Mouse (Mus musculus): ENCODE measurements around the gene Wdfy3.

The Wdfy3 gene

DNA sequence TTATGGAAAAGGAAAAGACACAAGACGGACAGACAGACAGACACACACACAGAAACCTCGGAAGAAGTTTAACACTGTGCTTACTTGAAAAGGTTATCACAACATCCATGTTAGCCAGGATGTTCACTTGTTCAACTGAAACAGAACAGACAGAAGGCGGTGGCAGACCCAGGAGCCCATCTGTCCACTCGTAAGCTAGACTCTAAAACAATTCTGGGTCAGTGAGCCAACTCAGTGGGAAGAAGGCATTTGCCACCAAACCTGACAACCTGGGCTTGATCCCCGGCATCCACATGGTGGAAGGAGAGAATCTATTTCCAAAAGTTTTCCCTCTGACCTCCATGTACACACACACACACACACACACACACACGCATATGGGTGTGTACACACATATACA lies 237.7 kb downstream of the Wdfy3 start:
- DNase-seq (ENCODE audit: low spot score in 2 of 2), result no peak

DNA sequence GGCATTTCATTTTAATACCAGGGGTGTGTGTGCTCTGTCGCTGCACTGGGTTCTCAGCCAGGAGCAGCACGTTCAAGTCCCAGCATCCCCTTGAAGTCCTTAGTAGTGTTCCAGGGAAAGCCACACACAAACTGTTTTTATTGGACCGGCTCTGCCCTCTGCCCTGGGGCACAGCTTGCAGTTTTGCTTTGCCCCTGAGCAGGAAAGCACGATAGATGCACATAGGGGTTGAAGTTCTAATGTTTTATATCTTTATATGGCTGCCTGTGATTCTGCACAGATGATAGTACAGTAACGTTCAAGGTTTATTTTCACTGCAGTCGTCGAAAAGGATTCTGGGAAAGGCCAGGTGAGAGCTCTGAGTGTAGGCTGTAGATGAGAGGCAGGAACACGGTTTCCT lies 239.5 kb downstream of the Wdfy3 start:
- no peak for DNase-seq (ENCODE audit: low spot score in 2 of 2)

DNA sequence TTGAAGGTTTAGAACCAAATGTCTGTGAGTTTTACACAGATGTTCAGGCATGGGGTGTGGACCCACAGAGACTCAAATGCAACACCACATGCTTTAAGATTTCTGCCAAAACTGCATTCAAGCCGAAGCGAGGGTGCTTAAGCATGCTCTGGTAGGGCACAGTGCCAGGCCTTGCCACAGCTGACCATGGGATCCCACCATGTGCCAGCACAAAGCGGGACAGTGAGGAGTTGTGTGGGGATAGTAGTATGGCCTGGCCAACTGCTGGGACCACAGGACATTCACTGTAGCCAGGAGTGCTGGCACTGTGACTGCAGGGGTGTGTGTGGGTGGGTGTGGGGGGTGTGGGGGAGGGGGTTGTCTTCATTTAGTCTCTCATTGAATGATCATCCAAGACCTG lies 240.8 kb downstream of the Wdfy3 start:
- DNase-seq (ENCODE audit: low spot score in 2 of 2), result no peak

DNA sequence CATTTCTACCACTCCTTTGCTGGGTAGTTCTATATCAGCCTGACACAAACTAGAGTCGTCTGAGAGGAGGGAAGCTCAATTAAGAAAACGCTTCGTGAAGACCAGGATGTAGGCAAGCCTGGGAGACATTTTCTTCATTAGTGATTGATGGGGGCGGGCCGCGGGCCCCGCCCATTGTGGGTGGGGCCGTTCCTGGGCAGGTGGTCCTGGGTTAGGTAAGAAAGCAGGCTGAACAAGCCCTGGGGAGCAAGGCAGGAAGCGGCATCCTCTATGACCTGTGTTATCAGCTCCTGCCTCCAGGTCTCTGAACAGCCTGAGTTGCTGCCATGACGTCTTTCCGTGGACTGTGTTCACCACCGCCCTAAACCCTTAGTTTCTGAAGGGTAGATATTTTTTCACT lies 242.2 kb downstream of the Wdfy3 start:
- no peak for DNase-seq (ENCODE audit: low spot score in 2 of 2)

DNA sequence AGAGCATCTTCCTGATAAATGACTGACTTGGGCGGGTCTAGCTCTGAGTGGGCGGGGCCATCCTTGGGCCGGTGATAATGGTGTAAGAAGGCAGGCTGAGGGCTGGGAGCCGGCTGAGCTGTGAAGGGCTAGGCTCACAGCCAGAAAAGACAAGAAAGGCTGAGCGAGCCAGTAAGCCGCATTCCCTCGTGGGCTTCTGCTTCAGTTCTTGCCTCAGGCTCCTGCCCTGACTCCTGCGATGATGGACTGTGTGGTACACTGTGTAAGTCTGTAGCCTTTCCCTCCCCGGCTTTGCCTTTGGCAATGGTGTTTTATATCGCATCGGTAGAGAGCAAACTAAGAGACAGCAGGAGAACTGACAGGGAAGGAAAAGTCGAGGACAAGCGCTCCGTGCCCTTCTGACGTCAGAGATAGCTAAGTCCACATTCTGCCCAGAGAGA lies 243.2 kb downstream of the Wdfy3 start:
- DNase-seq (ENCODE audit: low spot score in 2 of 2), result peak in 1 of 2 experiments; percentile 47

DNA sequence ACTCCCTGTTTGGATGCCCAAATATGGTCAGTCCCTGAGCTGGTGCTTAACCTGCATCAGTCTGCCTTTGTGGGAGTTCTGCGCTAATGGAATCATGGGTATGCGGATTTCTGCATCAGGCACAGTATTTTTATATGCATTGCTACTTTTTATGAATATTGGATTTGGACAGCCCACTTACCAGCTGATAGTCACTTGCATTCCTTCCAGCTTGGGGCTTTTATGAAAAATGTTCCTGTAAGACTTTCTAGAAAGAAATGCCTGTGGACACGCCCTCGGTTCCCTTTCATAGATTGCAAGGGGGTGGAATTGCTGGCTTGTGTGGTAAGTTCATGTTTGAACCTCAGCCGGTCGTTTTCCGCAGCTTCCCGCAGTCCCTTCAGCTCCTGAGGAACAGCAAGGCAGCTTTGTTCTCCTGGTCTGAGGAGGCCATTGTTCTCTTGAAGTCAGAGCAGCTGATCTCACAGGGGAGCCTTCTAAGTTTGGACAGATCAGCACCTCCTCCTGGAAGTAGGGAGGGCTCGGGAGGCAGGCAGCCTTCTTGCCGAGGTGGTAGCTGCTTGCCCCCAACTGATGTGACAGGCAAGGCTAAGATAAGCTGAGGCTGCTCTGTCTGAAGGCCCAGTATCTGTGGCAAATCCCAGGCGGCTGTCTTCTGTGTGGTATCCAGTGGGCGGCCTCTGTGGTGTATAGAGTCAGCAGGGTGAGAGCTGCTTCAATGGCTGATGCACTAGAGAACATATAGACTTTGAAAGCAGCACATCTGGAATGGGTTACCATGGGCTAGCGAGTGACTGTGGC lies 244.4 kb downstream of the Wdfy3 start:
- DNase-seq (ENCODE audit: low spot score in 2 of 2), result no peak

DNA sequence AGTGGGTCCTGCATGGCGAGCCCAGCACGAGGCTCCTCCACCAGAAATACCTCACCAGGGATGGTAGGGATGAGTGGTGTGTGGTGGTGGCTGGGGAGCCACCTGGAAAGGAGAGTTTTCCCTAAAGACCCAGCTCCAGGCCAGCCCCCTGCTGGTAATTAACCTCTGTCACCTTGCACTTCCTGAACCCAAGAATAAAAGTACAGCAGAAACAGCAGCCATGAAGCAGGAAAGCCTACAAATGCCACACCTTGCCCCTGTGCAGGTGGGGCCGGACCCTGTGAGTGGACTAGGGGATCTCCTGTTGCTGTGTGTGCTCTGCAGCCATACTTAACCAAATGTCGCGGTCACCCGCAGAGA lies 247.4 kb downstream of the Wdfy3 start:
- no peak for DNase-seq (ENCODE audit: low spot score in 2 of 2)

DNA sequence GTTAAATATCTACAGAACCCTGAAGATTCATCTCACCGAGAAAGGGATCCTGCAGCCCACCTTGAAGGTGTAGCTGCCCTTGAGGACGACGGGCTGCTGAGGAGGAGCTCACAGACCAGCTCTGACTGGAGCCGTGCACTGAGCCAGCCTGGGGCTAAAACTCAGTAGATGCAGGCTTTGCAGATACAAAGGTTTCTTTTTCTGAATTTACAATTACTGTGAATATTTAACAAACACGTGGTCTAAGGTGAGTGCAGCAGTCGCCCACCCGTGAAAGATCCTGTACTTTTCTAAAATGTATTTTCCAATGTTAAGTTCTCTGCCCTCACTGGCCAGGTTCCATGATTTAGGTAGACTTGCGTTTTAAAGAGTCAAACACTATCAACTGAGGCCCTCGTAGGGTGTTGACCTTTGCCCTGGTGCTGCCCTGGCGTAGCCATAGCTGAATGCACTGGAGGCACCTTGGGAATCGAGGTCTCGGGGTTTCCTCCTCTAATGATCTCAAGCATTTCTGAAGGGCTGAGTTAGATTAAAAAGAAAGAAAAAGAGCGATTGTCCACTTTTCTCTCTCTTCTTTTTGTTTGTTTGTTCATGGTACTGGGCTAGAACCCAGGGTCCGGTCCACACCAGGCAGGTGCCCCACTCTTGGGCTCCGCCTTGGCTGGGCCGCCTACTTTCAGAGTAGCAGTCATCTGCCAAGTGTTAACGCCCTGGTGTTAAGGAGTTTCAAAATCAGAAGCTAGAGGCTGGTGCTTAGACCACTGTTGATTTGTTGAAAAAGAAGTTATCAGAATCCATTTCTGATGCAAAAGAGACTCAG lies 248.0 kb downstream of the Wdfy3 start:
- DNase-seq (ENCODE audit: low spot score in 2 of 2), result no peak

DNA sequence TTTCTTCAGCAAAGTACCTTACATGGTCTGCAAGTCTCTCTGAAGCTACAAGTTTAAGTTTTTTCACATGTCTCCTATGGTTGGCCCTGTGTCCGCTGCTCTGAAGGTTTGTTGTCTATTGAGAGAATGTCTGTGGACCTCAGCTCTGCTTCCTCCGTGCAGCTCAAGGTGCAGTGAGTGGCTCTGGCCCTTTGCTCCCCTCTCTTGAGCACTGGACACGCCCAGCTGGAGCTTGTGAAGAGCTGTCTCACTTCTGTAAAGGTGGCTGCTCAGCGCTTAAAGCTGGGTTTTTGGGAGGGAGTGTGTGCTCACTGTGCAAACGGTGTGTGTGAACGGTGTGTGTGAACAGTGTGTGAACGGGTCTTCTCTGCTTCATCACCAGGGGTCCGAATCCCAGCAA lies 248.7 kb downstream of the Wdfy3 start:
- DNase-seq (ENCODE audit: low spot score in 2 of 2), result no peak

DNA sequence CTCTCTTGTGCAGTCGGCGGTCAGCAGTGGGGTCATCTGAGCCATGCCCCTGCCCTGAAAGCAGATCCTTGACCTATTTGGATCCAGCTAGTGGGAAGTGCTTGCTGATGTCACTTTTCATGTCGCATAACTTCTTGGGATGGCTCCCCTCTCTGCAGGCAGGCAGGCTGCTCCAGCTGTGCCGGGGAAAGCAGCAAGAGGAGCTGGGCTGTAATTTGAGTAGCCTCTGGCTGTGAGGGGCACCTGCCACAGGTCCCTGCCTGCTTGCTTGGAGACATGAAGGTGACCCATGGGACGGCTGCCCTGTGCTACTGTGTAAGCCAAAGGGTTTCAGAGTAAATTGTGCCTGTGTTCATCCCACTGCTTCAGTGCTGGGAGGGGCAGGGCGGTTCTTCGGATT lies 249.9 kb downstream of the Wdfy3 start:
- no peak for DNase-seq (ENCODE audit: low spot score in 2 of 2)

DNA sequence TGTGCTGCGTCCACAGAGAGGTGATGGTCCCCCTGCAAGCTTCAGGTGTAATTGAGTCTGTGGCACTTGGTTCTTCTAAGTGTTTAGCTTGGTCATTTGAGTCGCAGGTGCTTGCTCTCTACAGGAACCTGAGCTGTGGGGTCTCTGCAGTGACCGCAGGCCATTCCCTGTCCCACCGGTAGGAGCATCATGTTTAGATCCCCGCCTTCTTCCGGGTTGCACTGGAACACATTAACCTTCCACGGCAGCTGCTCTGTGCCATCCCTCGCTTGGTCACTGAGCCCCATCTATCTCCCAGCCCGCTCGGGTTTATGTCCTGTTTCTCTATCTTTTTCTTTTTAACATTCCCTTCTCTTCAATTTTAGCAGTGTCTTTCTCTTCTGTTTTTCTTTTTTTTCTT lies 250.5 kb downstream of the Wdfy3 start:
- DNase-seq (ENCODE audit: low spot score in 2 of 2), result no peak

DNA sequence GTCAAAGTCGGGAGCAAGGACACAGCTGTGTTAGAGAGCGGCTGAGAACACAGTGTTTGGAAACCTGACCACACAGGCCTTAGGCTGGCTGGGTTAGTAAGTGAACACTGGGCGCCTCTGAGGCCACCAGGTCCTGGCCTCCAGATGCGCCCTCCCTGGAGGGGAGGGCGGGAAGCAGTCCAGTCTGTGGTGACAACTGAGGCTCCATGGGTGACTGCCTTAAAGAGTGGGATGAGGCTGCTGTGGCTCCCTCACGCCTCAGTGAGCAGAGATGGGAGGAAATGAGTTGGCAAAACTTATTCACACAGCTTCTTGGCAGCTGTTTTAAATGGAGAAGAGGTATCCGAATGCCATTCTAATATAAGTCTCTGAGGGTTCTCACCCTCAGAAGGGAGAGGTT lies 252.9 kb downstream of the Wdfy3 start:
- DNase-seq (ENCODE audit: low spot score in 2 of 2), result no peak

DNA sequence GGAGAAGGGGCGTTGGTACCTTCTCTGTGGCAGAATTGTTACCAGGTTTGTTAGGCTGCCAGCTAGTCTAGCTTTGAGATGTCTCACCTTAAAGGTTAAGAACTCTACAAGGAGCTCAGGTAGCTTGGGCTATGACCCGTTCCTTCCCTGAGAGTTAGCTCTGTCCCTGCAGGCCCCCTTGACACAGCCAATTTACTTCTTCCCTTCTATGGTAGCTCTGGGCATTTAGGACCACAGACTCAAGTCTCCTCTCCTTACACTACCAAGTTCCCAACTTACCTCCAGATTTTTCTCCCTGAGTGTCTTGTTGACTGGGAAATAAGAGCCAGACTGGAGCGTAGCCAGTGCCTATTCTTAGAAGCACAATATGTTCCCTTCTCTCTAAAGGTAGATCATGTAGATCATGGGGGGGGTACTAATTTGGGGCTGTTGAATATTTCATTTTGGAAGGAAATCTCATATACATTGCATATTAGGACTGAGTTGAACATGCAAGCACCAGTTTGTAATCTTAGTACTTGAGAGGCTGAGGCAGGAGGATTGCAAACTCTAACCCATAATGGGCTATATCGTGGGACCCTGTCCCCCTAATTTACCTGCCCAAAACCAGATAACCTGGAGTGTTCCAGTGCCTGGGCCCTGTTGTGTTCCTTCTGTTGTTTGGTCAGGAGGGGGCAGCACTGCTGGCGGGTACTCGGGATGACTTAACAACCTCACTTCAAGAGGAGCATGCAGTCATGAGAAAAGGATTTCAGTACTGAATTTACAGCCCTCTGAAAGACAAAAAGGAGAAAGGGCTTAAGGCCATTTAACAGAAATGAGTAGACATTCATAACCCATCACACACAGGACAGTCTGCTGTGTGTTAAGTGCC lies 258.2 kb downstream of the Wdfy3 start:
- DNase-seq (ENCODE audit: low spot score in 2 of 2), result no peak

DNA sequence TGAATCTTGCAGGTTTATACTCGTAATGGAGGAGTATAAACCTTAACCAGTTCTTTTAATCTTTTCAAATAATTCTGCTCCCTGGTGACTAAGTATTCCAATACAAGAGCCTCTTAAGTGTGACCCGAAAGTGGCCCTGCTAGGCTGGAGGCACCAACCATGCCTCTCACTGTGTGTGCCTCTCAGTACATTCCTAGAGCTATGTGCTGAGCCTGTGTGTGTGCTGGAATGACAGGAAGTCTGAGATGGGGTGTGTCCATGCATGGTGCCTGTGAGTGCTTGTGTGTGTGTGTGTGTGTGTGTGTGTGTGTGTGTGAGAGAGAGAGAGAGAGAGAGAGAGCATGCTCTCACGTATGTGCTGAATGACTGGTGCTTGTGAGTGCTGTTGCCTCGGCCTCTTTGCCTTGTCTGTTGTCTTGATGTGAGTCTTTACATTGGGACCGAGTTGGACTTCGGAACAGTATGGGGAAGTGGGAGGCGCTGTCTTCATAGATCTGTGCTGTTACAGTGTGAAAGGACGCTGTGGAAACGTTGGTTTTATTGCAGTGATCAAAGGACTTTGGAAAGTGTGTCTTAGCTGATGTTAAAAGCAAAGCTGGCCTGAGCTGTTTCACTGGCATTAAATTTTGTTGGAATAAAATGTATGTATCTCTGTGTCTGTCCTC lies 267.2 kb downstream of the Wdfy3 start:
- no peak for DNase-seq (ENCODE audit: low spot score in 2 of 2)

DNA sequence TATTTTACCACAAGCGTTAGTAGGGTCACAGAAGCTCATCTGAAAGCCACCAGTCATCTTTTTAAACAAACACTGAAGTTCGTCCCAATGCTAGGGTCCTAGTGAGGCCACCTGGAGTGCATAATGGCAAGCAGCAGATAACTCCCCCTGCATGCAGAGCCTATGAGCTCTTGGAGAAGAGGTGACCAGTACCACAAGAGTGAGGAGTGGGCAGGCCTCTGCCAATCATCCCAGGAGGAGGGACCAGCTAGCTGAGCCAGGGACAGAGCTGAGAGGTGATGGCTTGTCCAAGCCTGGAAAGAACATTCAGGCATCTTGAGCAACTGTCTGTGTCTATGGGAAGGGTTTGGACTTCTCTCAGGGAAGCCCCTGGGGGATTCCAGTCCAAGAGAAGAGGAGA lies 267.8 kb downstream of the Wdfy3 start:
- DNase-seq (ENCODE audit: low spot score in 2 of 2), result no peak

DNA sequence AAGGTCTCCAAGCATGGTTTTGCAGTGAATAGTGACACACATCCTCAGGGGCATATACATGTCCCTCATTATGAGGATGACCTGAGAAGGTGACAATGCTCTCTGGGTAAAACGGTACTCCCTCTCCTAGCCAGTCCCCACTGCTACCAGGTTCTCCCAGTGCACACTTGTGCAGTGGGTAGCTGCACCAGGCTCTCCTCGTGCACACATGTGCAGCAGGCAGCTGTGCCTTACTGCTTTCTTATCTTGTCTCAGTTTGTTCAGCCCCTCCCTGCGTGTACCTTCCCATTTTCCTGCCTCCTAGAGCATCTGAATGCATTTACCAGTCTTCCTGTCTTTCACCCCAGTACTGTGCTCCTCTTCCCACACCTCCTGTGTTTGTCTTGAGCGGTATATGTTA lies 277.1 kb downstream of the Wdfy3 start:
- DNase-seq (ENCODE audit: low spot score in 2 of 2), result no peak

DNA sequence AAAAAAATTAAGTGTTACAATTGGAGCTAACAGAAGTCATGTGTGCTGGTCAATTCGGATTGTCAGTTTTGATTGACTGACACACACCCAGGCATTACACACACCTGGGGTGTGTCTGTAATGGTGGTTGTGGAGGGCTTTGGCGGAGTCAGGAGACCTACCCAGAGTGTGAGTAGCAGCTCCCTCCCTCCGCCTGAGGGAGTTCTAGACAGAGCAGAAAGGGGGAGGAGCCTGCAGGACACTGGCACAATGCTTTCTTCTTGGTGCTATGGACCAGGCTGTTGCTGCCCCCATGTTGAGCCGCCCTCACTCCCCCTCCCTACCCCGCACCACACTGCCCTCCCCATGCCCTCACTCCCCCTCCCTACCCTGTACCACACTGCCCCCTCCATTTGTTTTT lies 279.2 kb downstream of the Wdfy3 start:
- no peak for DNase-seq (ENCODE audit: low spot score in 2 of 2)

DNA sequence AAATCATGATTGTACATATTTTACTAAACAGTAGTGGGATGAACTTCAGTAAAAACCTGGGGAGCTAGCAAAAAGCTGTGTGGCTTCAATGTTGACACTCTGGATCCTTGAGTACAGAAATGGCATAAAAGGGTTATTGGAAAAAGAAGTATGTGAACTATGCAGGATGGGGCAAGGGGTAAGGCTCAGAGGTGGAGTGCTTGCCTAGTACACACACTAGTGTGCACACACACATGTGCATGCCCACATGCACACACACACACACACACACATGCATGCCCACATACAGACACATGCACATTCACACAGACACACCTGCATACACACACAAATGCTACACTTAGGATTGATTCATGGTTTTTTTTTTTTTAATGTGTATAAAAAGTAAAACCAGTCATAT lies 280.0 kb downstream of the Wdfy3 start:
- no peak for DNase-seq (ENCODE audit: low spot score in 2 of 2)

DNA sequence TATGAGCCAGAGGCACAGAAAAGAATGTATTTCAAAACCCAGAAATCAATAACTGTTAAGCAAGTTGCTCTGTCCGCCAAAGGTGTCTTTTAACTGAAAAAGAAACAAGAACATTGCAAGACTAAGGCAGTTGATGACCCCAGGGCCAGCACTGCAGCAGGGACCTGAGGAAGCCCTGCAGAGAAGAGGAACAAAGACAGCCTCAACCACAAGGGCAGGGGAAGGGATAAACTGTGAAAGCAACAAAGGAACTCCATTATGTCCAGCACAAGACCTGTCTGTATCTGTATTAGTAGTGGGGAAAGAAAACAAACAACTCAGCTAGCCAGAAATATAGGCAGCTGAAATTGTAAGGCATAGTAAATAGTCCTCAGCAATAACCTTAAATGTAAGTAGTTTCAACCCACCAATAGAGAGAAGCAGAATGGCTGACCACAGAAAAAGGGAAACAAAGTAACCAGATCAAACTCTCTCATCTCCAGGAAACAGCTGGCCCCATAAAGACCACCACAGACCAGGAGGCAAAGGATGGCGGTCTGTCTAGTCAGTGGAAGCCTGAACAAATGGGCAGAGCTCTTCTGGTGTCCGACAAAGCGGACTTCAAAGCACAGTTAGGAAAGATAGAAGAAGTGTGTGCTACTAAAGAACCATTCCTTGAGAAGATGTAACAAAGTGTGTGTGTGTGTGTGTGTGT lies 283.7 kb downstream of the Wdfy3 start:
- no peak for DNase-seq (ENCODE audit: low spot score in 2 of 2)

DNA sequence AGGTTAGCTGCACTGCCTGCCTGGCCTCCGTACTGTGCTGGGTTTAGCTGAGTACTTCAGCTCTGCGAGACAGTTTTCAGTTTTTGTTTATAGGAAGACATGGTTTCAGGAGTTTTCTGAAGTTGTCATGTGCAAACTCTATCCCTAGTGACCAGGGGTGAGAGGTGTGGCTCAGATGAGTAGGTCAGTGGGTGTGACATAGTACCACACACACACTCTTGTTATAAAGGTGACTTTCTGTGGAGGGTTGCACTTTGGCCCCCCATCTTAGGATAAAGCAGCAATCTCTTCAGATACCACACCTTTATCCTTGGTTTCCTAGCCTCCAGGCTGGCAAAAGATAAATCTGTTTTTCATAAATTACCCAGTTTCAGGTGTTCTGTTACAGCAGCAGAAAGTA lies 284.9 kb downstream of the Wdfy3 start:
- no peak for DNase-seq (ENCODE audit: low spot score in 2 of 2)

DNA sequence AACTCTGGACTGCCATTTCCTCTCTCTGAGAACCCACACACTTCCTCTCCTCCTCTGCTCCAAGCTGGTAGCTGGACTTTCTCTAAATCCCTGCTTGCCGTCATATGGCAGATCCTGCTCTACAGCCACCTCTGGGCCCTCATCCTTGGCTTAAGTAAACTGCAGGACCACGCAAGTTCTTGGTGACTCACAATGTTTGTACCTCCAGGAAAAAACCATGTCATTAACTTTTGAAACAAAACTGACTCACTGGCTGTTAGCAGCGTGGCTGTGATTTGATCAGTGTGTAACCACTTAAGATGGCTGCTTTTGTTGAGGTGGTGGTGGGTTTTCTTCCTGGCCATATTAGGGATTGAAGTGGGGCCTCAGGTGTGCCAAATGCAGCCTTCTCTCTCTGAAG lies 285.4 kb downstream of the Wdfy3 start:
- no peak for DNase-seq (ENCODE audit: low spot score in 2 of 2)

Measured in spleen, postnatal 4 days (tissue).